Mouse (Mus musculus): ENCODE measurements at regions not wholly inside any gene's neighbourhood (a gene's known extent, or its start where the extent isn't known, plus 50 kb on each side); places are given as distances from the start of the nearest gene placed in this dataset.

DNA sequence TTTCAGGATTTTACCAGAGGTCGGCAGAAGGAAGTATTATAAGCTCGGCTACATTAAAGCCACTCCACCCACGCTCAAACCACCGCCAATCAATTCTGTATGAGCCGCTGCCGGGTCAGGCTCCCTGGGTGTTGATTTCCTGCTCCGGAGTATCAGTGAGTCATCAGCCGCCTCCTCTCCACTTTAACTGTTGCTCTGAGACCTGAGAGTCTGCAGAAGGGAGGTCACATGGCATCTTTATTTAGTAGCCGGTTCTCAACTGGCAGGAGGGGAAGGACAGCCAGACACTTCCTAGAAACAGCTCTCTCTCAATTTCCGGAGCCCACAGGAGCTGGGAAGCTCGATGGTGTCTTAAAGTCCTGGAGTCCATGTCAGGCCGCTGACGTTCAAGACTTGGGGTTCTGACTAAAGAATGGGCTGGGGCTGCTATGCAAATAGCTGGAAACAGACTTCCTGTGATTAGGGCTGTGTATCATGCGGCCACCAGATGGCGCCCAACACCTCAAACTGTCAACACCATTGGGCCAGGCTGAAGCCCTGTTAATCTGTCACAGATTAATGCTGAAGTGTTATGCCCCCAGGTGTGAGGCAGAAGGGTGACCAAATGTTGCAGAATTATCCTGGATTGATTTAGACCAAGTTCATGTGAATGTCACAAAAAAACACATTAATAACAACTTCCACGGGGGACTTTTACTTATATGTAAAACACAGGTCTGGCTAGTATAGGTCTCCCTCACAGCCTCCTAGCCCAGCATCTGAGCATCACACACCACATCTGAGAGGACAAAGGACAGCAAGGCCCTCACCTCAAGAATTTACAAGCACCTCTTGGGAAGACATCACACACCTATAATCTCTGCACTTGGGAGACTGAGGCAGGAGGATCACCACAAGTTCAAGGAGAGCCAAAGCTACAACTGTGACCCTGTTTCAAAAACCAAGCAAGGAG lies 84.8 kb downstream of the Kcnh2 start:
- Histone ChIP-seq H3K4me3 (ENCODE audit: low read depth, low read length) (peak overlapping the region; percentile 2; the same call in 1 of the 2 replicates), H3K27ac (ENCODE audit: low read length) (peak overlapping the region; percentile 66), H3K9me3 (ENCODE audit: control insufficient read depth, low read depth, low read length) (no peaks in the 10 kb centered on the region), H3K36me3 (ENCODE audit: control insufficient read depth, insufficient read depth, low read length) (no peaks in the 10 kb centered on the region), H3K4me1 (ENCODE audit: control insufficient read depth, insufficient read depth, low read length) (peaks cover 14% of the 10 kb centered on the region), H3K4me2 (replicated peaks; ENCODE audit: low read depth, low read length) (peak overlapping the region; percentile 24), H3K9ac (replicated peaks; ENCODE audit: low read depth, low read length) (no peak overlapping the region), H3K27me3 (ENCODE audit: control insufficient read depth, insufficient read depth, low read length) (no peaks in the 10 kb centered on the region)
- ATAC-seq (ENCODE audit: insufficient number of reproducible peaks, insufficient read depth, low FRiP score, low read depth), result peak; percentile 68
- WGBS, result 9% methylated on average over 16 of the region's 16 CpGs

All from stomach, embryonic 14.5 days (tissue).